Mouse (Mus musculus): ENCODE measurements around the gene Zfhx2.
A peak's percentile ranks its signal among the peaks of the same experiment; 100 is the strongest.

Gene Zfhx2

GRCm38 (mm10) chr14:55032695-55033225, 59.4 kb downstream of the Zfhx2 start:
- no peak for DNase-seq

GRCm38 (mm10) chr14:55029034-55029698, 63.0 kb downstream of the Zfhx2 start:
- DNase-seq: peak; percentile 39

GRCm38 (mm10) chr14:55028333-55028835, 63.7 kb downstream of the Zfhx2 start:
- DNase-seq: no peak

- DNase-seq: no peak
Observed at GRCm38 (mm10) chr14:55027653-55028052, 64.5 kb downstream of the Zfhx2 start.

- DNase-seq: no peak
Observed at GRCm38 (mm10) chr14:55027251-55027650, 64.9 kb downstream of the Zfhx2 start.

GRCm38 (mm10) chr14:55025527-55025926, 66.6 kb downstream of the Zfhx2 start:
- DNase-seq: no peak

- DNase-seq: peak; percentile 68
Observed at GRCm38 (mm10) chr14:55024236-55024635, 67.9 kb downstream of the Zfhx2 start.

GRCm38 (mm10) chr14:55023011-55023410, 69.1 kb downstream of the Zfhx2 start:
- no peak for DNase-seq

GRCm38 (mm10) chr14:55020394-55020793, 71.7 kb downstream of the Zfhx2 start:
- no peak for DNase-seq

GRCm38 (mm10) chr14:55016876-55017275, 75.2 kb downstream of the Zfhx2 start:
- DNase-seq: no peak

GRCm38 (mm10) chr14:55015767-55016111, 76.4 kb downstream of the Zfhx2 start:
- DNase-seq: peak; percentile 40

- DNase-seq: peak; percentile 94
Observed at GRCm38 (mm10) chr14:55014991-55015766, 76.9 kb downstream of the Zfhx2 start, which contains the start of gene Ngdn. Gene Ngdn, plus strand, starts transcription at chr14:55015454.

- DNase-seq: peak; percentile 54
Observed at GRCm38 (mm10) chr14:55014591-55014990, 77.5 kb downstream of the Zfhx2 start.

GRCm38 (mm10) chr14:55011116-55011515, 81.0 kb downstream of the Zfhx2 start:
- DNase-seq: peak; percentile 43
